Mouse (Mus musculus) cerebellum, adult 2 months (tissue): ENCODE measurements around the gene Gpr4.

Experiments used
- CTCF ChIP-seq: fragments of 200-500 bp; IDR thresholded peaks from 2 replicates; pipeline ENCODE4 v1.5.1; 2011; ENCODE audit warnings: low read depth, mild to moderate bottlenecking, control low read depth, low read length, moderate library complexity, borderline replicate concordance; ENCODE audit not compliant: insufficient read depth
- POLR2A ChIP-seq: fragments of 200-500 bp; IDR thresholded peaks from 2 replicates; pipeline ENCODE4 v1.6.1; 2011; ENCODE audit warnings: low read length, control low read depth, borderline replicate concordance; ENCODE audit not compliant: insufficient read depth

DNA sequence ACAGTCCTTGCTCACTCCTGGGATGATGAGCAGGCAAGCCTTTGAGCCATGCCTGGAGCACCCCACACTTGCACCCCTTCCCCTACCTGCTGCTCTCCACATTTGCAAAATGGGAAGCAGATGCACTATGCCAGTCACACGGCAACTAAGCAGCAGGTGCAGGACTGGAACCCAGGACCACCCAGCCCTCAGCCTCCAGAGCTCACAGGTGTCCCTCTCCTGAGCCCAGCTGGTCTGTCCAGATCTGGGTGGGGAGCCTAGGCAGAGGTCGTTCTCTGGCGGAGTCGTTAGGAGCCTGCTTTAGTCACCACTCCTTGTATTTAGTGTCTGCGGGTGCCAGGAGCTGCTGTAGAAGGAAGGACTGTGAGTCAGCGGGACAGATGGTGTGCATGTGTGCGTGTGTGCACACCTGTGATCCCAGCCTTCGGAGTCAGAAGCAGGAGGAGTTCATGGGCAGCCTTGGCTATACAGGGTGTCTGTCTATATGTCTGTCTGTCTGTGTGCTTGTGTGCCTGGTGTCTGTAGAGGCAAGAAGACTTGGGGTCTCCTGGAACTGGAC, 28.6 kb downstream of the Gpr4 start:
- TF ChIP-seq CTCF, result no peak
- TF ChIP-seq POLR2A, result no peak
